Mouse (Mus musculus) c-Kit-positive CD71-positive TER-119-positive erythroid progenitor cells, embryonic 14.5 days (primary cell): ENCODE measurements around the gene Fam71e1.

Experiments
- DNase-seq: peaks from one replicate; pipeline ENCODE4 v3.0.0-alpha.2; 2013; ENCODE audit warnings: low spot score

Gene Fam71e1

DNA sequence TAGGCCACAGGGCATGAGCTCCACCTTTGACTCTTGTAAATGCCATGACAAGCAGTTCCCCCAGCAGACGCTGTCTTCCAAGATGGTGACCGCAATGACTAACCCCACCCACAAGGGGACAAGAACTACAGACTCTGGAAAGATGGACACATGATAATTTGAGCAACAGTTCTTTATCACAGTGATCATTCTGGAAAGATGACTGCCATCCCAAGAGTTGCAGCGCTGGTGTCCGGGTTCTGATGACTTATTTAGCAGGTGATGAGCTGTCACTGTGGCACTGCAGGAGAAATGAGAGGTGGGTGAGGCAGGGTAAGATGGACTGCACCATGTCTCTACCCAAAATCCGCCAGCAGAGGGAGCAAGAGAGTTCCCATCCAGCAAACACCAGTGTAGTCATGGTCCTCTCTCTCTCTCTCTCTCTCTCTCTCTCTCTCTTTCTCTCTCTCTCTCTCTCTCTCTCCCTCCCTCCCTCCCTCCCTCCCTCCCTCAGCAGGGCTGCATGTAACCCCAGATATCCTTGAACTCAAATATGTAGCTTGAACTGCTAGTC is 5.3 kb downstream of the Fam71e1 start:
- peak; percentile 73 for DNase-seq

DNA sequence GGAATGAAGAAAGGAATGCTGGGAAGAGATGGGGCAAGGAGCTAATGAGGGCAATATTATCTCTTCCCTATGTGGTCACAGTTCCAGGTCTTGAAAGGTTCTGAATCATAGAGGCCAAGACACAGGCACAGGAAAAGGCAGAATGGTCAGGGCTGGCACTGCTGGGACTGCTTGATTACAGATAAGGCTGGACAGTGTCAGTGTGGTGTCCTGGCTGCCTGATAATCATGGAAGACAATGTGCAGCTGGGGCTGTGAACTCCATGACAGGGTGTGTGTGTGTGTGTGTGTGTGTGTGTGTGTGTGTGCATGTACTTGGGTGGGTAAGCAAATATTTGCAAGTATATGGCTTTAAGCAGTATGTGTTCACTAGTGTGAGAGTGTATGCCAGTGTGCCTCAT is 11.1 kb downstream of the Fam71e1 start:
- DNase-seq = no peak

DNA sequence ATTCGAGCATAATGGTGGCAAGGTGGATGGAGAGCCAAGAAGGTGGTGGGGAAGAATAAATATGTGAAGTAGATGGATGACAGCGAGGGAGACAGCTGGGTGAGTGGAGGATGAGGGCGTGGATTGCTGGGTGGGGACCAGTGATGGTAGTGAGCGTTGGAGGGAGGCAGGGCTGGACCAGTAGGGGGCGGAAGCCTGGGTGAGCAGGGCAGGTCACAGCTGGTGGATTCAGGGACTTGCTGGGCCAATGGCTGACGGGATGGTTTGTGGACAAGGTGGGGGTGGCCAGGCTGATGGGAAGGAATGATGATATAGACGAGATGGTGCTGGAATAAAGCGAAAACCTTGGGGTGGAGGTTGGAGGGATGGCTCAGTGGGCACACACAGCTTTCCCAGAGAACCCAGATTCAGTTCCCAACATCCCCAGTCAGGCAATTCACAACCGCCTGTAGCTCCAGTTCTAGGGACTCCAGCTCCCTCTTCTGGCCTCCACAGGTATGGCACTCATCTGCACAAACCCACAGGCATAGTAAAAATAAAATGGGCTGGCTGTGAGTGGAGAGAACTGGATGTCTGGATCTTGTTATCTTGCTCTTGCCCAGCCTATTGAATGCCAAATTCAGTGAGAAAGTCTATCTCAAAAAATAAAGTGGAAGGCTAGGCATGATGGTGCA is 23.0 kb downstream of the Fam71e1 start:
- DNase-seq = peak; percentile 24

DNA sequence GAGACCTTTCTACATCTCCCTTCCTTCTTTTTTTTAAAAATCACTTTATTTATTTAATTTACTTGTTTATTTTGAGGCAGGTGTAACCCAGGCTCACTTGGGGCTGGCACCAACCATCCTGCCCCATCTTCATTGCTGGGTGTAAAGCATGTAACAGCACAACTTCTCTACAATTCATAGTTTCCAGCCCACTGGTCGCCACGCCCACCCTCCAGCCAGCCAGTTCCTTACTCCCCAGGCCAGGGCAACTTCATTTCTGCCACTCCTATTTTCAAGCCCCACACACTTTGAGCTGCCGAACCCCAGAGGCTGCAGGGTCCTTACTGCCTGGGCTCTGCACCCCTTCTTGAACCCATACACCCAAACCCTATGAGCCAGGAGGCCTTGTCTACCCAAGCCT is 24.6 kb downstream of the Fam71e1 start:
- DNase-seq = no peak

DNA sequence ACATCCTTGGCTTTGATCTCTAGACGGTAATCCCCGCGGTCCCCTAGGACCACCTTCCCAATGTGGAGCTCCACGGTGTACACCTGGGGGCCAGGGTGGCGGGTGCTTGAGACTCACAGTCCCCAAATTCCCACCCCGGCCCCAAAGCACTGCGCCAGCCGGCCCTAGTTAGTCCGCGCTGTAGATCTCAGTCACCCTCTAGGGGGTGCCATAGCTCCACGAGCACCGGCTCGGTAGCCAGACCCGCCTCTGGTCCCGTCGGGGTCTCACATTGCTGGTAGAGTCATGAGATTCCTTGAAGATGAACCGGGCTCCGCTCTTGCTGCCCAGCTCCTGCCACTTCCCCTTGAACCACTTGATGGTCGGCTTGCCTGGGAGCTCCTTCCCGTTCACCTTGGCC is 25.3 kb downstream of the Fam71e1 start:
- no peak for DNase-seq

DNA sequence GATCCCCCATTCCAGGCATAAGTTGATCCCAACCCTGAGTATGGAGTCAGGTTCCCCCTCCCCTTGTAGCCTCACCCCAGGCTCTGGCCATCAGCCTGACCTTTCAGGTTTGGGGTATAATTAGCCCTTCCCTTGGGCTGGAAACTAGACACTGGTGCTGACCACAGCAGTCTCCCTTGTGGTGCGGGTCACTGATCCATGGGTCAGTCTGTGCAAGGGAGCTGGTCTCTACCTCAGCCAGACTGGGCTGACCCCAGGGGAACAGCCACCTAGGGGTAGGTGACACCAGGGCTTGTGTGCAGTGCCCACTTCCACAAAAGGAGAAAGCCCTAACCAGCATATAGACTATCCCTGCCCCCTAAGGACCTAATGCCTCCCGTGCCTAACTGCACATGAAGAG is 26.7 kb downstream of the Fam71e1 start:
- DNase-seq = no peak

DNA sequence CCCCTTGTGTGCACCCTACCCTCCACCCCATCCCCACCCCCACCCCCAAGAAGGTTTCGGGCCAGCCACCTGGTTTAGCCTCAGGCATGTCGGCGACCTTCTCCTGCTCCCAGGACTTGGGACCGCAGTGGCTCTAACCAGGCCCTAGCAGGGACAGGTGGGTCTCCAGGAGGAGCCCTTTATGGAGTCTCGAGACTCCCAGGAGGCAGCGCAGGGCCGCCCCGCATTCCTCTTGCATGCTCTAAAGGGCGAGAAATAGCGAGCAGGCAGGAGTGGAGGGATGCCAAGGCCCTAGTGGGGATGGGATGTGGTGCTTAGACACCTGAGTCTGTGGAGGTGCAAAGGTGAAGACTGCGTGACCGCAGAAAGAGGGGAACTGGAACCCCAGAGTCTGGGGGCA is 28.1 kb downstream of the Fam71e1 start, which contains the start of gene Mybpc2:
Gene Mybpc2, minus strand, starts transcription at position 155 of the 400 bp plus-strand sequence.
- no peak for DNase-seq

DNA sequence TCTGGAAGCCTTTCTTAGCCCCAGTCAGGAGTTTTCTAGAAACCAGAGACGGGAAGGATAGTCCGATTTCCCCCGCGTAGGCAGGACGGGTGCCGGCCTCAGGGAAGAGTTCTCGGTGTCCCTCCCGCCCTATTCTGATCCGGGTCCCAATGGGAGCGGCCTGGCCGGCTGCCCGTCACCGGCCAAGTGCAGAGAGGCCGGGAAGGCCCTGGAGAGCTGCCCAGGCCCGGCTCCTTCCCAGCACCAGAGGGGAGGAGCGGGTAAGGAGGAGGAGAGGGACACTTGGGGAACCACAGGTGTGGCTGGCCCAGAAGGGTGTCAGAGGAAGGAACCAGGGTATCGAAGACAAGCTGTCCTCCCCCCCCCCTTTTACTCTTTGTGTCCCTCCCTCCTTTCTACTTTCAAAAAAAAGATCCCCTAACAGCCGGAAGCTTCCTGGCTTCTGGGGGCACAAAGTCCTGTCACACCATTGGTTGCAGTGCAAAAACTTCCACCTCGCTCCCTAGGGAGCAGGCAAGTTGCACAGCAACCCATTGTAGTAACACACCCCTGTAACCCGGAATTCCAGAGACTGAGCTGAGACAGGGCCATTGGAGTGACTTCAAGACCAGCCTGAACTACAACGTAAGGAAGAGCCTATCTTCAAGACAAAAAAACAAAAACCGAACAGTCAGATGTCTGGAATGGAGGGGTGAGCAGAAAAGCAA is 28.9 kb downstream of the Fam71e1 start:
- no peak for DNase-seq

DNA sequence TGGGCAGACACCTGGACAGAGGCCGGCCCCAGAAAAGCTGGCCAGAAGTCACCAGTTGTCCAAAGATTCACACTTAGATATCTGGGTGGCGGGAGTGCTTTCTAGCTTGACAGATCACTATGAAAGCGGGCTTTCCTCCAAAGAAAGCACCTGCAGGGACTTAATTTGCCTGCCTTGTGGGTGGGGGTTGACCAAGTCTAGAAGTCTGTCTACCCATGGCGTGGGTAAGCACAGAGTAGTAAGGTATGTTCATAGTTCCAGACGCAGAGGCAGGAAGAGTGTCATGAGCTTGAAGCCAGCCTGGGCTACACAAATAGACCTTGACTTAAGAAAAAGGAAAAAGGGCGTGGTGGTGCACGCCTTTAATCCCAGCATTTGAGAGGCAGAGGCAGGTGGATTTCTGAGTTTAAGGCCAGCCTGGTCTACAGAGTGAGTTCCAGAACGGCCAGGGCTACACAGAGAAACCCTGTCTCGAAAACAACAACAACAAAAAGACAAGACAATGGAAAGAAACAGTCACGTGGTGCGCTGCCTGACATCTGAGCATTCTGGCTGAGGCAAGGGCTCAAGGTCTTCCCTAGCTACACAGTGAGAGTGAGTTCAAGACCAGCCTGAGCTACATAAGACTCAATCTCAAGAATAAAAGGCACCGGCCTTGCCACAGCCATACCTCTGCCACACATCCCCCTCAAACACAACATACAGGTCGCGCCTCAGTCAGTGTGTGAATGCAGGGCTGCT is 30.2 kb downstream of the Fam71e1 start:
- DNase-seq = no peak

DNA sequence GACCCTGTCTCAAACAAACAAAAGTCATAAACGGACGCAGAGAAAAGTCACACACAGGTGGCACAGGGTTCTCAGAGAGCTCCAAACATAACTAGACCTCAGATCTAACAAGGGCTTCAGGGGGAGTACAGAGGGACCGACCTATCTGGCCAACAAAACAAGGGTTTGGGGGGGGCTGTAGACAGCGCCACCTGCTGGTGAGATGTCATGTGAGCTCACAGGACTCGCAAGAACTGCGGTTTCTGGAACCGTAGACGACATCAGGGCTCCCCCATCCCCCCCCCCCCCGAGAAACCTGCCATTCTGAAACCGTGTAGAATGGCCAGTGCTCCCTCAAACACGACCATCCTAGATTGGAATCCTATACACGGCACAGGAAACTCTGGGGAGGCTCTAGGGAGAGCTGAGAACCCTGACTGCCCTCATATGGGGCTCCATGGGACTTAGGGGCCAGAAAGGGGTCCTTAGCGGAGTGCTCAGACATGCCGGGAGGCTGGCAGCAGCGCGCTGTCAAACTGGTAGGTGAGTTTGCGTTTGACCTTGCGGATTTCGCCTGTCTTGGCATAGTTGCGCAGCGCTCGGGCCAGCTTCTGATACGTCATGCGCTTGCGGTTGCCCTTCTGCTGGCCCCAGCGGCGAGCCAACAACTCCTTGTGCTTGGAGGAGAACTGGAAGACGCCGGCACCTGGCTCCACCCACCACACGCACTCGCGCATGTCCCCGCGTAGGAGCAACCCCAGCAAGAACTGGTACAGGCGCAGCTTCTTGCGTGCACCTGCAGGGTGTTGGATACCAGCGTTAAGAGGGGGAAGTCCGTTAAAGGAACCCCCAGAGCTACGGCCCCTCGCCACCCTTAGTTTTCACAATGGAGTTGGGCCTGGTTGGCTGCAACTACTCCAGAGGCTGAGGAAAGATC is 31.4 kb downstream of the Fam71e1 start:
- peak; percentile 75 for DNase-seq

DNA sequence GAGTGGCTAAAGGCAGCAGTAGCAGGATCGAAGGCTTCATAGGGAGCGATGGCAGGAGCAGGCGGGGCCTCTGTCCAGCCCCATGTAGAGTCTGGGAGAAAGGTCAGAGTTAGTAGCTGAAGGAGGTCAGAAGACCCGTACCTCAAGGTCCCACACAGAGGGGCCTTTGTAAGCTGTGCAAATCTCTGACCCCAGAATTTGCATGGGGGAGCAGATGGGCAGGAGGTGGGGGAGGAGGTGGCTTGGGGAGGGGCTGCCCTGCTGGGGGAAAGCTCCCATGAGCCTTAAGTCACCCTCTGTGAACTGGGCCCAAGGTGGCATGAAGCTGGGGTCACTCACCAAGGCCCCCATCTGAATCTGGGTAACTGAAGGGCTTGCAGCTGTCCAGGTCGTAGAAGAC is 33.1 kb downstream of the Fam71e1 start:
- DNase-seq = no peak

DNA sequence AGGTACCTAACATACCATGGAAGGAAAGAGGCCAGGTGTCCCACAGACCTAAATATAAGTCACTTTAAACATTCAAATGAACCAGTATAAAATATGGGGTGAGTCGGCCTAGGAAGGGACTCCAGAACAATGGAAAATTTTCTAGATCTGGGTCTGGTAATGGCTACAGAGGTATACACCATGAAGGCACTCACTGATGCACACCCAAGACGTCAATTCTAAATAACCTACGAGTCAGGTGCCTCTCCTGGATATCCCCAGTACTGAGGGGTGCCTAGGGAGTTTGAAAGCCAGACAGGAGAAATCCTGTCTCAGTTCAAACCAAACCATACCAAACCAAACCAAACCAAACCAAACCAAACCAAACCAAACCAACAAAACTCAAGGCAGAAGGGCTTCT is 34.1 kb downstream of the Fam71e1 start:
- no peak for DNase-seq

DNA sequence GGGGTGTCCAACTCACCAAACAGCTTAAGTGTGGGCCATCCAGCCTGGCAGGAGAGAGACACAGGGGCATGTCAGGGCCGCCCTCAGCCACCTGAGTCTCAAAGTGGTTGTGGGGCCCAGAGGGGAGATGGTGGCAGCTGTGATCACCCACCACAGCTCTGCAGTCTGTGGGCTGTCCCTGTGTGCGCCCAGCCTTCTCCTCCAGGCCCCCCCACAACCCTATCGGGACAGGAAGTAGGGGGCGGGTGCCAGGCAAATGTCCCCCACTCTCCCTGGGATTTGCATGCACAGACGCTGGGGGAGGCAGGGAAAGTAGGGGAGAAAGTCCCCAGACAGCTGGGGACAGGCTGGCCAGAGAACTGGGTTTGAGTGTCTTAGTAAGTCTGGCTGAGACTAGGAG is 34.8 kb downstream of the Fam71e1 start:
- no peak for DNase-seq

DNA sequence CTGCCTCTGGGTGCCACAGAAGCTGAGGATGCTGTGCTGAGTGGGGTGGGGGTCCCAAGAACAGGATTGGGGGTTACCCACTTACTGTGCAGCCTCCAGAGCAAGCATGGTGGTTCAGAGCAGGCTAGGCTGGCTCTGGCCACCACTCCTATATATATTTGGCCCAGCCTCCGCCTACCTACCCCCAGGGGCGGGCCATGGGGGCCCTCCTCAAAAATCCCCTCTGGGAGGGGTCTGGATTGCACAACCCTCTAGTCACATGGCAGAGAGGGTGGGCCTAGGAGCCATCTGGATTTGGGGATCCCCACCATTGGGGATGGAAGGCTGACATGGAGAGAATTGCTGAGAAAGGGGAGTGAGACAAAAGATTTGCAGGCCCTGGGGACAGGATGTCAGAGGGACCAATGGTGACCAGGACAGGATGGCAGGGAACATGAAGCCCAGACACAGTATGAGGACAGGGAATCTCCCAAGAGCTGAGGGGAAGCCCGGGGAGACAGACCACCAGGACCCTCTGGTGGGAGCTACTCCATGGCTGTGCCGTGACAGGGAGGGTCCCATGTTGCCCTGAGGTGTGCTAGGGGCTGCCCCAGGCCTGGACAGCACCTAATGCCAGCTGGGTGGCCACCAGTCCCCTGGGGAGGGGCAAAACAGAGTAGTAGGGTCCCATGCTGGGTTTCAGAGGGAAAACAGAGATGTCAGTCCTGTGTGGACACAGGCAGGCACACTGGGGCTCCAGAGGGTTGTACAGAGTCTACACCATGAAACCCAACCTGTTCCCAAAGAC is 35.8 kb downstream of the Fam71e1 start, which contains the start of gene Spib:
Gene Spib, minus strand, starts transcription at position 126 of the 787 bp plus-strand sequence.
- DNase-seq = no peak

DNA sequence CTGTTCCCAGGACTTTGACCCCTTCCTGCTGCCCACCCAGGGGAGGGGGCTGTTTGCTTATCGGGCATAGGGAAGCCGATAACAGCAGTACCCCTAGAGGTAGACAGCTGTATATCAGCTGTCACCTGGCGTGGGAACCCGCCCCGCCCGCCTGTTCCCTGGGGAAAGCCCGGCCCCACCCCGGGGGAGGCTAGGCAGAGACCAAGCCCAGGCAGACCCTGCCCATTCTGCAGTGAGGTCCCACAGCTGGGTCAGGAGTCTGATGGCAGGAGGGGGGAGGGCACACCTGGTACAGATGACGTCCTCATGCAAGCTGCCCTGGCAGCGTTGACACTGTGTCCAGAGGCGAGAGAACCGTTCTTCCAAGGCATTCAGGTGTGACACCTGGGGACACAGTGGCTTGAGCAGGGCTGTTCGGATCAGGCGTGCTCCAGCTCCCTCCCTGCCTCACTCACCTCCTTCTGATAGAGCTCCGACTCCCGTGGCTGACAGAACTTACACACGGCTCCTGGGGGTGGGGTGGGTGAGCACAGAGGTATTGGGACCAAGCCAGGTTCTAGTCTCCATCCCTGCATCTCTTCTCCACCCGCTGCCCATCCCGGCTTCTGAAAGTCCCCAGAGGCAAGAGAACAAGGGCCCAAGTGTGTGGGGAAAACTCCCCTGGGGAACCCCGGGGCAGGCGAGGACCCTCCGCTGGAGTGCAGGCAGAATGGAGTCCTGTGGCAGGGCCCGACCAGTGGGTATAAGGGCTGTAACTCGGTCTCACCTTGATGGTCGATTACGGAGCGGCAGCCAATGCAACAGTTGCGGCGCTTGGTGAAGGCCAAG is 36.8 kb downstream of the Fam71e1 start:
- DNase-seq = no peak

DNA sequence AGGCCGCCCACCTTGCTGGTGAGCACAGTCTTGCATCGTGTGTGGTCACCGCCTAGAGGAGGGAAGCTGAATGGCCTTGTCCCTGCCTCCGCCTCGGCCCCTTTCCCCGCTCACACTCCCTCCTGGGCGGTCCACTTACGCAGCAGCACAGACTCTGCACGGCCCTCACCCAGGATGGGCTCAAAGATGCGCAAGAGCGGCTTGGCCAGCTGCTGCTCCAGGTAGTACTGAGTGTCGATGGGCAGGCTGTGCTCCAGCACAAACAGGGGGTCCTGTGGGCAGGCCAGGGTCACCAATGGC is 37.3 kb downstream of the Fam71e1 start:
- no peak for DNase-seq

DNA sequence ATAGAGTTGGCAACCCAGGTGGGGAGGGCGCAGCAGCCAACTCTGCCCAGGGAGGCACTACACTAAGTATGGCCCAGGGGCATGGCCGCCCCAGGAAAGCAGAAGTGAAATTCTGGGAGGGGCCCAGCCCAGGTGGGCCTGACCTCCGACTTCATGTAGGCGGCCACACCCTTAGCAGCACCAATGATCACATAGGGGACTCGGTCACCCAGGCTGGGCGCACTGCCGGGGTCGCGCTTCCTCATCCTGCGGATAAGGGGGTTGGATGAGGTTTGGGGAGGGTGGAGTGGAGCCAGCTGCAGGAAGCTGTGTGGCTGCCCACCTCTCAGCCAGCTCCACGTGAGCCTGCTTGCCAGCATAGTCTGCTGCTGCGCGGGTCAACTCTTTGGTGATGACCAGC is 37.9 kb downstream of the Fam71e1 start:
- DNase-seq = no peak

DNA sequence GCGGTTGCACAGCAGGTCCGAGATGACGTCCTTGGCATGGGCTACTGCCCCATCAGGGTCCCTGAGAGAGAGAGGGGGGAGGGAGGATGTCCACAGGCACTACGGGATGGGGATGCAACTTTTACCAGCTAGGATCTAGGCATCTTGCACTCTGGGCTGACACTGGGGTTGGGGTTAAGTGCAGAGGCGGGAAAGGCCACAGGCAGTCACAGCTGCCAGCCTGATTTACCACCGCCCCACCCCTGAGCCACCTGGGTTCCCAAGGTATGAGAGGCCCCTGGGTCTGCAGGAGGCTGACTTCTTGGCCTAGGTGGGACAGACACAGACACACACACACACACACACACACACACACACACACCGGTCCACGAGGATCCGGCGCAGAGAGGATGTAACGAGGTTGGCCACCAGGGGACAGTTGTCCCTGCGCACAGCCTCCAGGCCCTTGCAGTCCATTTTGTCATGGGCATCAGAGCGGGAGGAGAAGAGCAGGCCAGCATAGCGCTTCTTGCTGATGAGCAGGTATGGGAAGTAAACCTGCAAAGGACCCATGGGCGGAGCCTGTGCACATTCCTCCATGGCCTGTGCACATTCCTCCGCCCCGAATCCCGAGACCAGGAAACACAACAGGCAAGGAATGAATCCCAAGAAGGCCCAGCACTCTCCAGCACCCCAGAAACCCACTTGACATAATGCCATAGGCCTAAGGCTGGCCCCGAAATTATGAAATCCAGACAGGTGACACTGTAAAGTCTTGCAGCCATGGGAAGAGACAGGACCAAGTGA is 38.5 kb downstream of the Fam71e1 start:
- no peak for DNase-seq
